13 mouse cellular contexts compared by ENCODE assay signal in the genomic region with DNA sequence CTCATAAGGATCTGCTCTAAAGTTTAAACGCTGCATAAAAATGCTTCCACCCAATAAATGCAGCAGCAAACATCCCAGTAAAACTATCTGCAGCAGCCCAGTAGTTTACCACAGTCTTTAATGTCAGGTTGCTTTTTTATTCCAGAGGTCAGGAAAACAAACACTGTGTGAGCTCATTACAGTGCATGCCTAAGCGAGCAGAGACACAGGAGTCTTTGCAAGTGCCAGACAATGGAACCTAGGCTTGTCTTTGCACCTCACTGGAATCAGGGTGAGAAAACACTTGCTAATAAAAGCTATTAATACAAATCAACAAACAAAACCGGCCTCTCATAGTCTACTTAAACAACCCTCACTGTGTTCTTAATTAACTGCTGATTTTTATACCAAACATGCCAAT.
"Had no signal": no experiment of that assay in that cellular context is flagged by ENCODE, and none has a peak within 500 bp of the region (broad histone marks: within the 10 kb centered on the region; RNA-seq: fewer than 3 reads in every experiment).

No protein-coding gene starts in this region.

- H3K4me1 ChIP-seq: limb, embryonic 15.5 days; liver, embryonic 12.5 days had no signal

- ATAC-seq: liver, embryonic 12.5 days had no signal

- H3K36me3 ChIP-seq: limb, embryonic 15.5 days; liver, embryonic 12.5 days; neural tube, embryonic 15.5 days had no signal

- H3K27ac ChIP-seq: left cerebral cortex, adult 2 months; limb, embryonic 15.5 days; liver, embryonic 12.5 days; neural tube, embryonic 15.5 days; stomach, postnatal 0 days had no signal

- H3K9ac ChIP-seq: limb, embryonic 15.5 days; liver, embryonic 12.5 days; lung, embryonic 14.5 days; neural tube, embryonic 15.5 days had no signal

- H3K4me2 ChIP-seq: limb, embryonic 15.5 days; liver, embryonic 12.5 days; lung, embryonic 14.5 days; neural tube, embryonic 15.5 days had no signal

- H3K4me3 ChIP-seq: left cerebral cortex, adult 2 months; limb, embryonic 15.5 days; liver, embryonic 12.5 days; myocyte; neural tube, embryonic 15.5 days had no signal

- DNase-seq: kidney, postnatal 25 days; lung, embryonic 14.5 days; lung, postnatal 10 days; lung, postnatal 4 days; midbrain, embryonic 14.5 days; right cerebral cortex, postnatal 14 days; thymus, postnatal 4 days had no signal

- H3K9me3 ChIP-seq: limb, embryonic 15.5 days; liver, embryonic 12.5 days; neural tube, embryonic 15.5 days had no signal

- H3K27me3 ChIP-seq: limb, embryonic 15.5 days; liver, embryonic 12.5 days; neural tube, embryonic 15.5 days had no signal
